Mouse (Mus musculus) kidney, adult 2 months (tissue): Measurements from ENCODE around the gene Adamts8. TPM values are rescaled to one million over a fixed set of nuclear protein-coding genes. Genes with fewer than 3 reads are reported as not detected.

Experiments
- DNase-seq: peaks from one replicate; pipeline ENCODE4 v3.0.0; 2021
- H3K27ac ChIP-seq: fragments of 200-500 bp; 2 replicates; pipeline ENCODE4 v1.5.1; 2012; ENCODE audit warnings: low read depth, low read length, control low read depth, inconsistent platforms; ENCODE audit not compliant: insufficient read depth
- H3K27me3 ChIP-seq: fragments of 200-500 bp; replicated peaks from 2 replicates; pipeline ENCODE4 v1.6.1; 2012; ENCODE audit warnings: mild to moderate bottlenecking, moderate library complexity, low read length, inconsistent platforms; ENCODE audit not compliant: control insufficient read depth, insufficient read depth
- H3K36me3 ChIP-seq: fragments of 200-500 bp; 2 replicates; pipeline ENCODE4 v1.6.1; 2012; ENCODE audit warnings: mild to moderate bottlenecking, moderate library complexity, low read length, inconsistent platforms; ENCODE audit not compliant: control insufficient read depth, insufficient read depth
- H3K4me1 ChIP-seq: fragments of 200-500 bp; 2 replicates; pipeline ENCODE4 v1.6.1; 2011; ENCODE audit warnings: low read length; ENCODE audit not compliant: control insufficient read depth, insufficient read depth
- H3K4me3 ChIP-seq: fragments of 200-500 bp; 2 replicates; pipeline ENCODE4 v1.5.1; 2011; ENCODE audit warnings: mild to moderate bottlenecking, low read depth, low read length, control low read depth; ENCODE audit not compliant: insufficient read depth
- CTCF ChIP-seq: fragments of 200-500 bp; conservative IDR thresholded peaks from 2 replicates; pipeline ENCODE4 v1.5.1; 2011; ENCODE audit warnings: low read depth, mild to moderate bottlenecking, control low read depth, low read length, moderate library complexity, mixed read lengths; ENCODE audit not compliant: insufficient read depth, insufficient read length
- POLR2A ChIP-seq: fragments of 200-500 bp; IDR thresholded peaks from one replicate; pipeline ENCODE4 v1.6.1; 2011; ENCODE audit warnings: low read depth, low read length, control low read depth
- WGBS: fragments of 180-500 bp; shearing (Covaris S2); methylation state at CpG from one replicate; pipeline ENCODE4 v1.1.7; 2018; 5-methylcytosine and 5-hydroxymethylcytosine counted together
- polyA plus RNA-seq: library from polyadenylated mRNA; depleted of rRNA; stranded (reverse); fragments of >200 nt; gene quantifications from 2 replicates; pipeline ENCODE4 v1.2.3, GENCODE M21; 2012

Gene Adamts8
- polyA plus RNA-seq, 1 experiment = 0.83 TPM

DNA sequence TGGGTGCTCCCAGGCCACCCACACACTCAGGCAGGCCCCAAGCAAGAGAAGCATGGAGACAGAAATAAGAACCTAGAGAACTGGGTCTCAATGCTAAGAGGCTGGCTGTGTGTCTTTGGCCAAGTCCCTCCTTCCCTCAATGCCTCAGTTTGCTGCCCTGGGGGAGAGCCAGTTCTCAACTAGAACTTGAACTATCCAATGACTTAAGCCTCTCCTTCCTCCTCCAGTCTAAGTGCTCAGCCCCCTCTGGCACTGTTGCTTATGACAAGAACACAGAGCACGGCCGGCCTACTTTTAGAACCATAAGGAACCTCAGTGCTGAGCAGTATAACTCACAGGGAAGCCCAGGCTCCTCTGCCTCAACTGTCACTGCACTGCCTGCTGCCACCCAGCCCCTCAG, 28.1 kb upstream of the Adamts8 start:
- Histone ChIP-seq H3K27me3 (no peaks in the 10 kb centered on the region), H3K4me1 (peaks cover 30% of the 10 kb centered on the region), H3K27ac (0 out of 2 replicates have a peak overlapping the region, but pooled peaks have one; percentile 16), H3K36me3 (no peaks in the 10 kb centered on the region), H3K4me3 (no peak overlapping the region)
- 61% methylated on average over 2 of the region's 2 CpGs for WGBS
- no peak for DNase-seq
- TF ChIP-seq CTCF (no peak), POLR2A (no peak)

DNA sequence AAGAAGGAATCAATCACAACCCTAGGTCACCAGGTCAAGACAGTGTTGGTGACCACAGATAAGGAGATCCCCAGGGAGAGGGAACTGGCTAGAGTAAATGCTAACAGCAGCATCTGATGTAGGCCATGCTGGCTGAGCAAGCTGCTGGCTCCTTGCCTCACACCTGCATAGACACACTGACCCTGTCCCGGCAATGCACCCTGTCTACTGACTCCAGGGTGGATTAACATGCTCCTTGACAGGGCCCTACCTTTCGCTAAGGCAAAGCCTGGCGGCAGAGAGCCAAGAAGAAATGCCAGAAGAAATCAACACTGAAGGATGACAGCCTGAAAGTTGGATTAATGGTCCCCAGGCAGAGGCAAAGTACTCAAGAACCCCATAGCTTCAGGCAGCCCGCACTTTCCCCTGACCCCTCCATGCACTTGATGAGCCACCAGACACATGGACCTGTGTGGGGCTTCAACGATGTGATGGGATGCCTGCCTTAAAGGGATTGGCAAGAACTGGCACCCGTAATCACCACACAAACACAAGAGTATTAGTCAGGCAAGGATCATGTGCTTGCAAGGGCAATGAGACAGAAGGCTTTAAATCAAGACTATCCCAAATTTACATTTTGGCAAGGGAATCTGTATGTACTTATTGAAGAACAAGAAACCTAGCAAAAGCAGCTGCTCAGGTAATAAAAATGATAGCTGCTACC, 25.9 kb upstream of the Adamts8 start:
- no peaks in the 10 kb centered on the region for H3K27me3 ChIP-seq
- DNase-seq = peak; percentile 60
- H3K4me3 ChIP-seq = no peak overlapping the region
- 66% methylated on average over 6 of the region's 6 CpGs for WGBS
- no peak overlapping the region for H3K27ac ChIP-seq
- no peaks in the 10 kb centered on the region for H3K36me3 ChIP-seq
- peaks cover 26% of the 10 kb centered on the region for H3K4me1 ChIP-seq
- TF ChIP-seq POLR2A (no peak), CTCF (no peak)

DNA sequence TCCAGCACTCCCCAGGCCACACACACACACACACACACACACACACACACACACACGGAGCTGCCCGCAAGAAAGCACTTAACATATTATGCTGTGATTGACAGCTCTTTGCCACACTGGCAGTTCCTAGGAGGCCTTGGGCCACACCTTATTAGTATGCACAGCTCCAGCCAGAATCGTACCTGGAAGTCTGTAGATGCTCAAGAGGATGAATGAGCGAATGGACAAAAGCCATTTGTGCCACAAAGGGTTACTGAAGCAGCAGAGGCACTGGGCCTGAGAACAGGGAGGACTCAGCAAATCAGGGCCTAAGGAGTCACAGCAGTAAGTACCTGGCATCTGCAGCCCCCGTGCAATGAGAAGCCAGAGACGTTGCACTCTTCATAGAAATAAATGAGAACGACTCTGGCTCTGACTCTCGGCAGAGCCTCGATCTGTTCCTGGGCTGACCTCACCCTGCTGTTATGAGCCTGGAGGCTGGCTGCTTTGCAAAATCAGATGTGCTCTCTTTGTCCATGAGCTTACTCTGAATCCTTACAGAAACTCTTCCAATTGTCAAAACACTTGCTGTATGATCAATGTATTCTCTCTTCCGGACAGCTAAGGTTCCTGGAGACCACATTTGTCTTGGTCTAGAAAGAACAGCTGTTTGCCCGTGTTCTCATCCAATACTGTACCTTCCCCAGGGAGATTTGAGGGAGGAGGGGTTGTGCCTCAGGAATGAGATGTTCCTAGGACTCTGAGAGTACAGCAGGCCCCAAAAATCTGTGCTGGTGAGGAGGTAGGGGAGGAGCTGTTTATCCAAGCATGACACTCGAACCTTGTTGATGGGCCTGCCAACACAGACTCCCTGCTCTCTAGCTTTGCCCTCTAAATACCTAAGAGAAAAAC, 23.7 kb upstream of the Adamts8 start:
- 0 out of 2 replicates have a peak overlapping the region, but pooled peaks have one; percentile 1 for H3K4me3 ChIP-seq
- no peak for TF ChIP-seq CTCF
- no peak for TF ChIP-seq POLR2A
- no peak overlapping the region for H3K27ac ChIP-seq
- 43% methylated on average over 12 of the region's 12 CpGs for WGBS
- H3K36me3 ChIP-seq = no peaks in the 10 kb centered on the region
- peaks cover 14% of the 10 kb centered on the region for H3K4me1 ChIP-seq
- DNase-seq = peak; percentile 80
- H3K27me3 ChIP-seq = no peaks in the 10 kb centered on the region

DNA sequence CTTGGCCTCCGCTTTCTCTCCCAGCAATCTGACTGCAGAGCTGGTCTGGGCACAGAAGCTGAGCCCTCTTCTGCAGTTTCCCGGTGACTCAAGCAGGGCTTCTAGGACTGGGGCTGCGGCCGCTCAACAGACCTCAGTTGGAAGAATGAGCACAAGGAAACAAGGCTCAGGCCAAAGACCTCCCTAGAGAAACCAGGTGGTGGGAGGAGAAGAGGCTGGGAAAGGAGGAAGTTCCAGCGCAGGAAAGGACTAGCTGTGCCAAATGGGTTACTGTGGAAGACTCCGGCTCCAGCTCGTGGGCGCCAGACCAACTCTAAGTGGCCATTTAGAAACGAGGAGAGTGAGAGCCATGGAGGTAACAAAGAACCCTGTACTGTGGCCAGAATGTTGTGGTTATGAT, 22.7 kb upstream of the Adamts8 start:
- H3K36me3 ChIP-seq = no peaks in the 10 kb centered on the region
- no peak for TF ChIP-seq POLR2A
- TF ChIP-seq CTCF = no peak
- peak overlapping the region; percentile 24 for H3K27ac ChIP-seq
- peak overlapping the region; percentile 6; the same call in 1 of the 2 replicates for H3K4me3 ChIP-seq
- peaks cover 6% of the 10 kb centered on the region; the same call in 1 of the 2 replicates for H3K4me1 ChIP-seq
- H3K27me3 ChIP-seq = no peaks in the 10 kb centered on the region
- 56% methylated on average over 9 of the region's 9 CpGs for WGBS
- DNase-seq = peak; percentile 76

DNA sequence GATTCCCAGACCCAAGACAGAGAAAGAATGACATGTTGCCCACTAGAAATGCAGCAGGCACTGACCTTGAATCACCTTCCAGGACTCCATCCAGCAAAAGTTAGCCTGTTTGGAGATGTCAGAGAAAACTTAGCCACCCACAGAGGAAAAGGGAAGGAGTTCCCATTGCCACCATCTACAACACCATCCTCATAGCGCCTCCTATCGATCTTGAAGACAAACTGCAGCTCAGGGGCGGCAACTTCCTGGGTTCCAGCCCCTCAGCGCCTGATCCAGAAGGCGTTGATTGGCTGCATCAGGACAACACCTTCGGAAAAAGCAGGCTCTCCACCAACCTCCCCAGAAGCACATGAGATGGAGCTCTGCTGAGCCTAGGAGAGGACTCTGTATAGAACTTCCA, 21.6 kb upstream of the Adamts8 start:
- Histone ChIP-seq H3K4me3 (peak overlapping the region; percentile 50), H3K4me1 (peaks cover 5% of the 10 kb centered on the region; the same call in 1 of the 2 replicates), H3K27ac (no peak overlapping the region), H3K27me3 (no peaks in the 10 kb centered on the region), H3K36me3 (no peaks in the 10 kb centered on the region)
- DNase-seq = peak; percentile 78
- peak; percentile 73 for TF ChIP-seq CTCF
- no peak for TF ChIP-seq POLR2A
- WGBS = 26% methylated on average over 6 of the region's 6 CpGs

DNA sequence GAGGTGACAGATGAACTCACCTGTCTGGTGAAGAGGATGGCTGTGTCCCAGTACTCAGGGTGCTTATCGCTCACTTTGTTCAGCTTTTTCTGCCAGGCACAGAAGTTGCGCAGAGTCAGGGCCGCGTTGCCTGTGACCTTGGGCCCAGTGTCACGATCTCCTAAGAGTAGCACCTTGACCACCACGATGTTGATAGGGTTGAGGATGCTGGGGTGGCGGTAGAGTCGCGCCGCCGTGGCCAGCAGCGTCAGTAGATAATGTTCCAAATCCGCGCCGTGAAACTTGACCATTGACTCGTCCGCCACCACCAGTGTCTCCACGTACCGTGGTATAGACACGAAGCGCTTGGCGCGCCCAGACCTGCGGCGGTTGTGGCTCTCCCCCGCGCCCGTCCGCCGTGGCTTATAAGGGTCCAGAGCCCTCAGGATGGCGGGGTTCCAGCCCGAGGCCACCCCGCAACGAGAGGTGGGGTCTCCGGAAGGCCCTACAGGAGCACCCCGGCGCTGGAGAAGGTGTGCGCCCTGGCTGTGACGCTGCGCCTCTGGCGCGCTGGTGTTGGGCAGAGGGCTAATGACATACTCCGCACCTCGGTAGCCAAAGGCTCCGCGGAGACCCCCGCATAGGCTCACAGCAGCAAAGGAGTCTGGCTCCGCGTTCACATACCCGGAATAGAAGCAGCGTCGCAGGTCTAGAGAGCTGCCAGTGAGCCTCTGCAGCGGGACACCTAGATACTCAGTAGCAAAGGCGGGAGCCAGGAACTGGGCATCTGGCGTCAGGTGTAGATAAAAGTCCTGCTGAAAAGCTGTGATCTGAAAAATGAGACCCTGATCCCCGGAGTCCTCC, 20.9 kb upstream of the Adamts8 start:
- TF ChIP-seq POLR2A (no peak), CTCF (no peak)
- H3K27me3 ChIP-seq = no peaks in the 10 kb centered on the region
- DNase-seq = no peak
- H3K36me3 ChIP-seq = no peaks in the 10 kb centered on the region
- H3K4me3 ChIP-seq = peak overlapping the region; percentile 50
- WGBS = 4% methylated on average over 56 of the region's 56 CpGs
- peak overlapping the region; percentile 27; the same call in 1 of the 2 replicates for H3K27ac ChIP-seq
- H3K4me1 ChIP-seq = peaks cover 2% of the 10 kb centered on the region; the same call in 1 of the 2 replicates
